Mouse (Mus musculus) small intestine, adult 2 months (tissue): ENCODE results near the gene Gm13698.

ENCODE experiments used
- CTCF ChIP-seq: fragments of 200-500 bp; IDR thresholded peaks from 2 replicates; pipeline ENCODE4 v1.5.1; 2012; ENCODE audit warnings: low read depth, mild to moderate bottlenecking, control low read depth, inconsistent platforms, low read length, moderate library complexity, mixed read lengths; ENCODE audit not compliant: insufficient replicate concordance, insufficient read length; ENCODE audit errors: extremely low read depth
- POLR2A ChIP-seq: fragments of 200-500 bp; IDR thresholded peaks from 2 replicates; pipeline ENCODE4 v1.6.1; 2012; ENCODE audit warnings: low read depth, mild to moderate bottlenecking, control low read depth, inconsistent platforms, low read length, moderate library complexity

GRCm38 (mm10) chr2:83941792-83942191 lies 13.7 kb upstream of the Gm13698 start:
- no peak for TF ChIP-seq CTCF
- no peak for TF ChIP-seq POLR2A
